Mouse (Mus musculus): ENCODE measurements at regions not wholly inside any gene's neighbourhood (a gene's known extent, or its start where the extent isn't known, plus 50 kb on each side); places are given as distances from the start of the nearest gene placed in this dataset.

DNA sequence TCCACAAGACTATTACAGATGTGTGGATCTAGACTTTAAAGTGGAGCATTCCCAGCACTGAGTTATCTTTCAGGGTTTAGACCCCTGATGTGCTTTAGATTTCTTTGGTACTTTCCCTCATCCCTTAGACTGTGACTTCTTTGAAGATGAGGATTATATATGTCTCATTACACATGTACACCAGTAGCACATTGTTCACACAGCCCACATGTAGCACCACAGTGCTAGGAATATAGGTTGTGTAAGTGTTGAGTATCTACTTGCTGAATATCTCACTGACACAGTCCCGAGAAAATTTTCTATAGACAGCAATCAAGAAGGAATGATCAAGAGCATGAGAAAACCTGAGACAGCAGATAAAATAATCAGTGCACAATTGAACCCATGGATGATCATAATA, 243.4 kb upstream of the Brinp1 start:
- no peak for DNase-seq (ENCODE audit: low spot score in 2 of 2)

DNA sequence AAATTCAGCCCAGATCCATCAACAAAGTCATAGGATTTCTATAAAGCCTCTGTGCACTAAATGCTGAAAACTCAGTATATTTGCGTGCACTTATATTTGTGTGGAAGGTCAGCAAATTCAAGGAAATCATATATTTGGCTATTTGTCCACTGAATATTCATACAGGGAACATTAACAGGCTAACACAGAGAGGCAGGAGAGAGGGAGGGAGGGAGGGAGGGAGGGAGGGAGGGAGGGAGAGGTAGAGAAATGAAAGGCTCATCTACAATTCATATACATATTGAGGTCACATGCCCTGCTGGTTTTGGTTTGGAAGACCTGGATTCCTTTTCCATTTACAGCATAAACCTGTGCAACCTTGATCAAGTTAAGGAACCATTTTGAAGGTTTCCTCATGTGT, 241.9 kb upstream of the Brinp1 start:
- no peak for DNase-seq (ENCODE audit: low spot score in 2 of 2)

DNA sequence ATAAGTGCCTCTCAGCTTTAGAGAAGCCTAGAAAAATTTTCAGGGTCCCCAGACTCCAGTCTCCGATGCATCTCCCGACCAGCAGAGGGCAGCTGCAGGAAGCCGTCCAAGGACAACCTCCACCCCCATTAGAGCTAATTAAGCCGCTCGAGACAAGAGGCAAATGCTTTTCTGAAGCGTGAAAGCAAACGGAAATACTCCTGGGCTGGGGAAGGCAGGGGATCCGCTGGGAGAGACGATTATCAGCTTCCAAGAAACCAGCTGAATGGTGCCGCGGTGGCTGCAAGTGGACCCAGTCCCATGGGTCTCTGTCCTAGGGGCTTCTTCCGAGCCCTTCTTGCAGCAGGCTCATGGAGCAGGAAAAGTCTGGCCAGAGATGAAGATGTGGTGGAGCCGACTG, 241.4 kb upstream of the Brinp1 start:
- peak; percentile 50 to 64 for DNase-seq (ENCODE audit: low spot score in 2 of 2)
